Mouse (Mus musculus) retina, postnatal 1 day (tissue): Measurements from ENCODE around the gene Ilf2.

Source experiments
- DNase-seq: peaks from one replicate; pipeline ENCODE4 v3.0.0-alpha.2; 2012

Ilf2 gene

GRCm38 (mm10) chr3:90512276-90512675 lies 36.4 kb downstream of the Ilf2 start:
- DNase-seq: no peak

GRCm38 (mm10) chr3:90512948-90513642 lies 37.2 kb downstream of the Ilf2 start:
- no peak for DNase-seq

- peak; percentile 72 for DNase-seq
These were observed 38.1 kb downstream of the Ilf2 start, which contains the start of the genes S100a1 and S100a13 for GRCm38 (mm10) chr3:90513796-90514590. Gene S100a1, minus strand, starts transcription at chr3:90514392. Gene S100a13, plus strand, starts transcription at chr3:90514435.

GRCm38 (mm10) chr3:90514691-90515090 lies 38.8 kb downstream of the Ilf2 start:
- peak; percentile 68 for DNase-seq

- DNase-seq: no peak
These were observed 39.3 kb downstream of the Ilf2 start for GRCm38 (mm10) chr3:90515242-90515641.

- DNase-seq: no peak
These were observed 39.9 kb downstream of the Ilf2 start for GRCm38 (mm10) chr3:90515789-90516188.

GRCm38 (mm10) chr3:90517711-90518110 lies 41.8 kb downstream of the Ilf2 start:
- no peak for DNase-seq

GRCm38 (mm10) chr3:90525421-90525820 lies 49.5 kb downstream of the Ilf2 start:
- DNase-seq: peak; percentile 74

GRCm38 (mm10) chr3:90526076-90526475 lies 50.1 kb downstream of the Ilf2 start:
- no peak for DNase-seq

GRCm38 (mm10) chr3:90526580-90526979 lies 50.7 kb downstream of the Ilf2 start, which contains the start of gene S100a14:
Gene S100a14, plus strand, starts transcription at chr3:90526856.
- no peak for DNase-seq

GRCm38 (mm10) chr3:90527291-90527873 lies 51.5 kb downstream of the Ilf2 start:
- no peak for DNase-seq

GRCm38 (mm10) chr3:90531713-90532112 lies 55.8 kb downstream of the Ilf2 start:
- DNase-seq: no peak

GRCm38 (mm10) chr3:90535446-90535845 lies 59.5 kb downstream of the Ilf2 start:
- DNase-seq: no peak

GRCm38 (mm10) chr3:90537141-90537904 lies 61.4 kb downstream of the Ilf2 start, which contains the start of gene S100a16:
Gene S100a16, plus strand, starts transcription at chr3:90537254.
- DNase-seq: no peak

- no peak for DNase-seq
These were observed 62.0 kb downstream of the Ilf2 start for GRCm38 (mm10) chr3:90537905-90538296.
